Mouse (Mus musculus) large intestine, adult 2 months (tissue): ENCODE data around the gene Mcpt8. TPM values are rescaled to one million over a fixed set of nuclear protein-coding genes. Genes with fewer than 3 reads are reported as not detected.

Experiments used
- DNase-seq: peaks from one replicate; pipeline ENCODE4 v3.0.0-alpha.2; 2012; ENCODE audit warnings: low read depth, low spot score
- WGBS: fragments of 180-500 bp; shearing (Covaris S2); methylation state at CpG from one replicate; pipeline ENCODE4 v1.1.7; 2018; 5-methylcytosine and 5-hydroxymethylcytosine counted together
- polyA plus RNA-seq: library from polyadenylated mRNA; depleted of rRNA; stranded (reverse); fragments of >200 nt; gene quantifications from 2 replicates; pipeline ENCODE4 v1.2.3, GENCODE M21; 2012; rRNA removed

Gene Mcpt8
- polyA plus RNA-seq, 1 experiment = not detected

DNA sequence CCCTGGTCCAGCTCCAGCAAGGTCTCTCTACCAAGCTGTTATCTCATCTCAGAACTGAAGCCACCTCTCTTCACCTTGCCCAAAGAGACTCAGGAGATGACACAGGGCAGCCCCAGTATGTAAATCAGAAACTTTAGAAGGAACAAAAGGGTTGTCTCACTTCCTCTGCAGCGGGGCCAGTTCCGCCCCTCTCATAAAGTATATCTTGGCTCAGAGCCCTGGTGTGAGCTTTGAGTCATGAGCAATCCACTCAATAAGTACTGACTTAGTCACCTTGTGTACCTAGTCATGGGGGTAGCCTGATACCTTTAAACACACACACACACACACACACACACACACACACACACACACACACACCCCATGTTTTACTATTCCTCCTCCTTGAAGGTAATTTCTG lies 50.6 kb downstream of the Mcpt8 start:
- 9% methylated on average over 2 of the region's 2 CpGs for WGBS
- peak; percentile 50 for DNase-seq

Other genes starting within 250 kb of the Mcpt8 start
- gene Nynrin, start 231.3 kb downstream of the Mcpt8 start, polyA plus RNA-seq = 1.7 and 2.1 TPM in 2 replicates
- gene Cbln3, start 200.9 kb downstream of the Mcpt8 start, polyA plus RNA-seq = 0.47 and 0.84 TPM in 2 replicates
- 21.0 and 31.9 TPM in 2 replicates for gene Khnyn, start 200.3 kb downstream of the Mcpt8 start, polyA plus RNA-seq
- 56.0 and 60.7 TPM in 2 replicates for gene Sdr39u1, start 185.0 kb downstream of the Mcpt8 start, polyA plus RNA-seq
- 0.20 and 0.21 TPM in 2 replicates for gene Cma1, start 140.6 kb downstream of the Mcpt8 start, polyA plus RNA-seq
- 3.0 TPM in 1 of 2 replicates, not detected in the other for gene Cma2, start 134.3 kb downstream of the Mcpt8 start, polyA plus RNA-seq
- gene Mcpt1, start 67.3 kb downstream of the Mcpt8 start, polyA plus RNA-seq = 6.1 and 74.1 TPM in 2 replicates
- 0.06 and 0.21 TPM in 2 replicates for gene Mcpt9, start 54.8 kb downstream of the Mcpt8 start, polyA plus RNA-seq
- 1.2 and 14.5 TPM in 2 replicates for gene Mcpt2, start 43.2 kb downstream of the Mcpt8 start, polyA plus RNA-seq
- 0.10 and 0.30 TPM in 2 replicates for gene Mcpt4, start 23.0 kb downstream of the Mcpt8 start, polyA plus RNA-seq
- gene Ctsg, start 17.3 kb upstream of the Mcpt8 start, polyA plus RNA-seq = not detected in 2 replicates
- not detected in 2 replicates for gene Gzme, start 35.4 kb upstream of the Mcpt8 start, polyA plus RNA-seq
- not detected in 2 replicates for gene Gzmd, start 47.3 kb upstream of the Mcpt8 start, polyA plus RNA-seq
- not detected in 2 replicates for gene Gzmg, start 74.3 kb upstream of the Mcpt8 start, polyA plus RNA-seq
- gene Gzmn, start 89.3 kb upstream of the Mcpt8 start, polyA plus RNA-seq = not detected in 2 replicates
- not detected in 2 replicates for gene Gzmf, start 126.1 kb upstream of the Mcpt8 start, polyA plus RNA-seq
- 0.22 TPM in 1 of 2 replicates, not detected in the other for gene Gzmc, start 149.4 kb upstream of the Mcpt8 start, polyA plus RNA-seq
- gene Gzmb, start 177.0 kb upstream of the Mcpt8 start, polyA plus RNA-seq = 21.5 and 33.5 TPM in 2 replicates